Mouse (Mus musculus) forebrain, postnatal 0 days (tissue): ENCODE data around the gene Acap1. TPM values are rescaled to one million over a fixed set of nuclear protein-coding genes. Genes with fewer than 3 reads are reported as not detected.

ENCODE experiments used
- ATAC-seq: fragments of 200-750 bp; cut with Nextera tagmentation; 2 replicates; pipeline ENCODE4 v1.8.0; 2017; ENCODE audit warnings: mild to moderate bottlenecking, moderate library complexity
- DNase-seq: peaks from one replicate; pipeline ENCODE4 v3.0.0-alpha.2; 2015
- H3K27ac ChIP-seq: fragments of 300-500 bp; sonication (generic); 2 replicates; pipeline ENCODE4 v1.5.1; 2014; ENCODE audit warnings: low read depth, mild to moderate bottlenecking, antibody characterized with exemption, low read length, moderate library complexity, mixed read lengths
- H3K27me3 ChIP-seq: fragments of 300-500 bp; sonication (generic); 2 replicates; pipeline ENCODE4 v1.6.1; 2014; ENCODE audit warnings: mild to moderate bottlenecking, low read length, mixed read lengths; ENCODE audit not compliant: insufficient read depth
- H3K36me3 ChIP-seq: fragments of 300-500 bp; sonication (generic); 2 replicates; pipeline ENCODE4 v1.6.1; 2014; ENCODE audit warnings: mild to moderate bottlenecking, moderate library complexity; ENCODE audit not compliant: insufficient read depth
- H3K4me1 ChIP-seq: fragments of 300-500 bp; sonication (generic); 2 replicates; pipeline ENCODE4 v1.6.1; 2014; ENCODE audit warnings: antibody characterized with exemption; ENCODE audit not compliant: insufficient read depth
- H3K4me2 ChIP-seq: fragments of 300-500 bp; sonication (generic); 2 replicates; pipeline ENCODE4 v1.6.1; 2014; ENCODE audit warnings: low read depth, mild to moderate bottlenecking, moderate library complexity
- H3K4me3 ChIP-seq: fragments of 300-500 bp; sonication (generic); 2 replicates; pipeline ENCODE4 v1.5.1; 2014; ENCODE audit warnings: low read depth, low read length, mixed read lengths
- H3K9ac ChIP-seq: fragments of 300-500 bp; sonication (generic); 2 replicates; pipeline ENCODE4 v1.6.1; 2014; ENCODE audit warnings: mild to moderate bottlenecking
- H3K9me3 ChIP-seq: fragments of 300-500 bp; sonication (generic); 2 replicates; pipeline ENCODE4 v1.6.1; 2016; ENCODE audit warnings: low read length
- CTCF ChIP-seq: sonication (generic); IDR thresholded peaks from 2 replicates; pipeline ENCODE4 v1.5.1; 2016; ENCODE audit warnings: antibody characterized with exemption, control low read depth, low read depth
- WGBS: fragments of 180-500 bp; shearing (Covaris S2); extraction: QIAGEN DNeasy Blood & Tissue Kit; methylation state at CpG from one replicate; pipeline ENCODE4 v1.1.7; 2014; 5-methylcytosine and 5-hydroxymethylcytosine counted together
- polyA plus RNA-seq: library from polyadenylated mRNA; unstranded; fragments of >200 nt; fragmentation: Nextera tagmentation; extraction: Ambion mirVana; gene quantifications from 2 replicates; pipeline ENCODE4 v1.2.1, GENCODE M21; 2015
- total RNA-seq: library from RNA; depleted of rRNA; stranded (reverse); fragments of >200 nt; gene quantifications from 2 replicates; pipeline ENCODE4 v1.2.3, GENCODE M21; 2014; rRNA removed

Acap1 gene
- total RNA-seq (0.90 TPM in 1 of 2 replicates, not detected in the other), polyA plus RNA-seq (0.26 and 0.48 TPM in 2 replicates)

- no peak within 1 kb of the TSS for H3K9ac ChIP-seq
- H3K27ac ChIP-seq, result no peak within 1 kb of the TSS
- no peaks in the 10 kb centered on the region for H3K36me3 ChIP-seq
- no peak for DNase-seq
- no peaks in the 10 kb centered on the region for H3K9me3 ChIP-seq
- peaks cover 10% of the 10 kb centered on the region for H3K4me1 ChIP-seq
- H3K4me2 ChIP-seq, result no peak within 1 kb of the TSS
- H3K4me3 ChIP-seq, result no peak within 1 kb of the TSS
- H3K27me3 ChIP-seq, result no peaks in the 10 kb centered on the region
- TF ChIP-seq CTCF, result no peak
- 87% methylated on average over 4 of the region's 4 CpGs for WGBS
- ATAC-seq, result no peak
Observed at GRCm38 (mm10) chr11:69895291-69895690, at the start of gene Acap1. Acap1 (minus strand) TSS chr11:69895539.

DNA sequence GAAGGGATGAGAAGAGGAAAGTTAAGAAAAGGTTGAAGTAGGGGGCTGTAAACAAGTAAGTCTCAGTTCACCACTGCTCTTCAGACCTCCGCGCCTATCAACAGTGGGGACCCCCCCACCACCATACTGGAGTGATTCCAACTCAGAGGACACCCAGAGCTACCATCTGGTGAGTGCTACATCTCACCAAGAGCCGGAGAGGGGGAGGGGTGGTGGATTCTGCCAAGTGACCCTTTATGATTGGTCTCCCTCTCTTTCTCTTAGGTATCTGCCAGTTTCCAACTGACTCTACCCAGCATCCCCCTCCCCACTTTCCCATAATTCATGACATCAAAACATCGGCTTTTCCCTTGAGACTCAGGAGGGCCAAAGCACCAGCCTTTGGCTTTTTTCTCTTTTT lies 45.6 kb upstream of the Acap1 start:
- no peak overlapping the region for H3K27ac ChIP-seq
- H3K9me3 ChIP-seq, result no peaks in the 10 kb centered on the region
- no peak overlapping the region for H3K4me3 ChIP-seq
- no peaks in the 10 kb centered on the region; the same call in 1 of the 2 replicates for H3K27me3 ChIP-seq
- no peak for TF ChIP-seq CTCF
- ATAC-seq, result no peak
- no peak for DNase-seq
- no peak overlapping the region for H3K9ac ChIP-seq
- WGBS, result 73% methylated on average over 4 of the region's 4 CpGs
- H3K36me3 ChIP-seq, result no peaks in the 10 kb centered on the region
- H3K4me1 ChIP-seq, result peaks cover 8% of the 10 kb centered on the region
- no peak overlapping the region for H3K4me2 ChIP-seq

GRCm38 (mm10) chr11:69939731-69940130 lies 44.4 kb upstream of the Acap1 start:
- no peak for TF ChIP-seq CTCF
- Histone ChIP-seq H3K27me3 (no peaks in the 10 kb centered on the region; the same call in 1 of the 2 replicates), H3K27ac (no peak overlapping the region), H3K4me3 (no peak overlapping the region), H3K4me2 (no peak overlapping the region), H3K36me3 (no peaks in the 10 kb centered on the region), H3K9me3 (no peaks in the 10 kb centered on the region), H3K9ac (no peak overlapping the region), H3K4me1 (peaks cover 8% of the 10 kb centered on the region)
- WGBS, result 91% methylated on average over 17 of the region's 17 CpGs
- DNase-seq (no peak), ATAC-seq (no peak)

GRCm38 (mm10) chr11:69939181-69939580 lies 43.8 kb upstream of the Acap1 start:
- Histone ChIP-seq H3K9me3 (no peaks in the 10 kb centered on the region), H3K4me1 (peaks cover 8% of the 10 kb centered on the region), H3K36me3 (no peaks in the 10 kb centered on the region), H3K4me2 (no peak overlapping the region), H3K27ac (no peak overlapping the region), H3K27me3 (no peaks in the 10 kb centered on the region), H3K9ac (no peak overlapping the region), H3K4me3 (no peak overlapping the region)
- WGBS, result 75% methylated on average over 5 of the region's 5 CpGs
- ATAC-seq (no peak), DNase-seq (no peak)
- TF ChIP-seq CTCF, result no peak

- Histone ChIP-seq H3K36me3 (no peaks in the 10 kb centered on the region), H3K9me3 (no peaks in the 10 kb centered on the region), H3K27ac (no peak overlapping the region), H3K4me3 (no peak overlapping the region), H3K9ac (no peak overlapping the region), H3K4me1 (peaks cover 8% of the 10 kb centered on the region), H3K4me2 (no peak overlapping the region), H3K27me3 (no peaks in the 10 kb centered on the region)
- no peak for ATAC-seq
- DNase-seq, result no peak
- 28% methylated on average over 9 of the region's 9 CpGs for WGBS
- TF ChIP-seq CTCF, result no peak
Observed at GRCm38 (mm10) chr11:69938401-69938979, 43.2 kb upstream of the Acap1 start.

DNA sequence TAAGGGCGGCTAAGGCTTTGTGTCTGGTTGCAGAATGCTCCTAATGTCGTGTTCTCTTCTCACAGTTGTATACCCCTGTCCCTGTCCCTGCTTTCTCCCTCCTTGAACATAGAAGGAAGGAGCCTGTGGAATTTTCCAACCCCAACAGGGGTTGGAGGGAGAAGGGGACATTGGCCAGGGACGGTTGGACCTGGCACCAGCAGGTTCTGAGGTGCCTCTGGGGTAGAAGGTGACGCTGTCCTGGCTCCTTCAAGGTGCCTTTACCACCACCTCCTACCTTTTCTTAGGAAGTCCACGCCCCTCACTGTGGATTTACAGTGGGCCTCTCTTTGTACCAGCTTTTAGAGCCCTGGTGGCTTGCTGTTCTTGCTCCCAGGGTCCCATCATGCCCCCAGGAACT lies 42.5 kb upstream of the Acap1 start:
- H3K36me3 ChIP-seq, result no peaks in the 10 kb centered on the region
- H3K27ac ChIP-seq, result no peak overlapping the region
- no peak overlapping the region for H3K4me2 ChIP-seq
- ATAC-seq (no peak), DNase-seq (no peak)
- peaks cover 8% of the 10 kb centered on the region for H3K4me1 ChIP-seq
- H3K27me3 ChIP-seq, result no peaks in the 10 kb centered on the region
- WGBS, result 82% methylated on average over 5 of the region's 5 CpGs
- TF ChIP-seq CTCF, result no peak
- no peak overlapping the region for H3K9ac ChIP-seq
- no peak overlapping the region for H3K4me3 ChIP-seq
- no peaks in the 10 kb centered on the region for H3K9me3 ChIP-seq

- DNase-seq (no peak), ATAC-seq (no peak)
- Histone ChIP-seq H3K4me1 (peaks cover 8% of the 10 kb centered on the region), H3K27ac (no peak overlapping the region), H3K27me3 (no peaks in the 10 kb centered on the region), H3K36me3 (no peaks in the 10 kb centered on the region), H3K4me3 (no peak overlapping the region), H3K4me2 (no peak overlapping the region), H3K9ac (no peak overlapping the region), H3K9me3 (no peaks in the 10 kb centered on the region)
- TF ChIP-seq CTCF, result no peak
- 40% methylated on average over 4 of the region's 4 CpGs for WGBS
Observed at GRCm38 (mm10) chr11:69937385-69937784, 42.0 kb upstream of the Acap1 start.
